Mouse (Mus musculus) liver (tissue): ENCODE measurements around the gene Tubgcp5.
A peak's percentile ranks its signal among the peaks of the same experiment; 100 is the strongest.
"Not testable (repeated sequence)": the region's sequence is repeated elsewhere in the genome, so short reads cannot be mapped to it uniquely, and the experiment has no call there.

Experiments used
- DNase-seq: peaks from one replicate; pipeline ENCODE4 v3.0.0-alpha.2; 2020; ENCODE audit warnings: mixed read lengths

The Tubgcp5 gene

GRCm38 (mm10) chr7:55793952-55794603 lies at the start of gene Tubgcp5:
Gene Tubgcp5, plus strand, starts transcription at chr7:55794154.
- DNase-seq = peak; percentile 98

DNA sequence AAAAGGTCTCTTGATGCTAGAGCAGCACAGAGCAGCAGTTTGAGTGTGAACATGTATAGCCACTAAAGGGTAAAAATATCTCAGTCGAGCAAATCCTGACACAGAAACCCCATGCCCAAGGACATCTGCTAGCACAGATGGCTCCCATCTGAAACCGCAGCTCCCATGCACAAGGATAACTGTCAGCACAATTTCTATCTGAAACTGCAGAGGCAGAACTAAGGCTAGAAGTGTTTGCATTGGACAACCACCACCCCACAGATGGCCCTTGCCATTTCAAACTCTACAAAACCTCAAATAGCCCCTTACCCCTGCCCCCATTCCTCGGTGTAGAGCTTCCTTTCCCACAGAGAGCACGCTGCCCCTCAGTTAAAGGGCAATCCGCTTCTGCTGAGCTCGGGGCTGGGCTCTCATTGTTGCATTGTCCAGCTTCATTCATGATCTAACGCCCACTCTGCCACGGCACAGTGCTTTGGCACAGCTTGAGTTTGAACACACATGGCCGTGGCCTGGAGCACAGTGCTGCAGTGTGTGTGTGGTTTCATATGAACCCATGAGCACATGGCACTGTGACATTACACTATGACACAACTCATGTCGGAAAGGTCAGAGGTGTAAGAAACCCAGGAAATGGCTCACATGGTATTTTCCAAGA lies 49.3 kb upstream of the Tubgcp5 start:
- DNase-seq = no peak

GRCm38 (mm10) chr7:55750841-55751240 lies 43.1 kb upstream of the Tubgcp5 start:
- no peak for DNase-seq

DNA sequence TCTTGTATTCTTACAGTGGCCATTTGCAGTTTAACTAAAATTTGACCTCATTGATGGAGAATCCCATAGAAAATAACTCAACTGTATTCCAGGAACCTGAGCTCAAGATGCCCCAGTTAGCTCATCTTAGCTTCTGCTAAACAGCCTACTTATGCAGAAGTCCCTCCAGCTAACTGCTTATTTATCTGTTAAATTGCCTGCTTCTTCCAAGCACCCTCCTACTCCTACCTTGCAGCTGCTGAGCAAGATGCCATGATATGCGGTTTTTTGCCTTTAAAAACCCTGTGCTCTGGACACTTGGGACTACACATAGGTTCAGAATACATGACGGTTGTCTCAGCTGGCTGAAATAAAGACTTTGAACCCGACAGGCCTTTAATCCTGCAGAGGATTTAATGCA lies 34.6 kb upstream of the Tubgcp5 start:
- DNase-seq = no peak

GRCm38 (mm10) chr7:55767926-55768325 lies 26.0 kb upstream of the Tubgcp5 start, which contains the start of gene Siglech:
Gene Siglech, plus strand, starts transcription at chr7:55768178.
- DNase-seq = no peak

GRCm38 (mm10) chr7:55780011-55780410 lies 13.9 kb upstream of the Tubgcp5 start:
- DNase-seq = no peak

- no peak for DNase-seq
These were observed 11.5 kb upstream of the Tubgcp5 start for GRCm38 (mm10) chr7:55782493-55782892.

GRCm38 (mm10) chr7:55784580-55784979 lies 9.4 kb upstream of the Tubgcp5 start:
- DNase-seq = peak; percentile 22

DNA sequence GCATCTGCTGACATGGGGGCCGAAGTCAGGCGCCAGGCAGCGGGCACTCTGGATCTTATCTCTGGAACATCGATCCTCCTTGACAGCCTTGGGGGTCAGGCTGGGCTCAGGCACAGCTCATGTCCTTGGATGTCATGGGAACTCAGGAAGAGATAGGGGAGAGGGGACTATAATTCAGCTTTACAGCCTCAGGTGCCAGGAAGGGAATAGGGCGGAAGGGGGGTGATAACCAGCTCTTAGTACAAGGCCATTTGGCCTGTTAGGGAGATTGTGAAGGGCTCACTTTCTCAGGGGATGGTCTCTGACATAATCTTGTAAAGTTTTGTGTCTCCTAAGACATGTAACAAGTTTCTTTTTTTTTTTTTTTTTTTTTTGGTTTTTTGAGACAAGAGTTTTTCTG lies 3.4 kb upstream of the Tubgcp5 start:
- not testable (repeated sequence) for DNase-seq

- no peak for DNase-seq
These were observed 1.7 kb upstream of the Tubgcp5 start for GRCm38 (mm10) chr7:55792280-55792679.

- no peak for DNase-seq
These were observed 560 bp upstream of the Tubgcp5 start for GRCm38 (mm10) chr7:55793236-55793951.

DNA sequence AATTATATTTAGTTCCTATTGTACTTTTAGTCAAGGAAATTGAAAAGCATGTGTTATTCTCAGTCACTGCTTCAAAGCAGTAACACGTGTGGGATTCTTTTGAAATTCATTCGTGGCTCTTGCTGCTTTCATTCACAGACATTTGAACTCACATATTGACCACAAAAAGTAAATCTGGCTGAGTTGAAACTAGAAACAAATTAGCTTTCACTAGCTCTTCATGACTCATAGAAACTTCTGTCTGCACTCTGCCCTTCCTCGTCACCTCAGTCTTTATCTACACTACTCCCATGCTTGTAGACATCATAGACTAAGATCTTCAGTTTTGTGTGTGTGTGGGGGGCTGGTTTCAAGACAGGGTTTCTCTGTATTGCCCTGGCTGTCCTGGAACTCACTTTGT lies 6.0 kb downstream of the Tubgcp5 start:
- DNase-seq = no peak

GRCm38 (mm10) chr7:55809967-55810366 lies 16.0 kb downstream of the Tubgcp5 start:
- no peak for DNase-seq

DNA sequence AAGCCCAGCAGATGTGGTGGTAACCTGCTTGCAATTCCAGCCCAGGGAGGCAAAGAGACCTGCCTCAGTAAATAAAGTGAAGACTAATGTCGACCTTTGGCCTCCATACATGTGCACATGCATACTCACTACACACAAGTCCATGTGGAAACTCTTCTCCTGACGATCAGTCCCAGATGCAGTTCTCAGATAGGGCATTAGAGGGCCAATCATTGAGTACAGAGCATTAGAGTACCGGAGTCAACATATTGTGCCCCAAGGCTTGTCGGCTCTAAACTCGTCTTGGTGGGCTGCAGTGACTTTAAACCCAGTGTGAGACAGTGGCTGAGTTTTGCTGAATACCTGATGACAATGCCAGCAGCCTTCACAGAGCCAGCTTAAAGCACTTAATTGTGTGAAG lies 30.5 kb downstream of the Tubgcp5 start:
- DNase-seq = no peak

- no peak for DNase-seq
These were observed 33.6 kb downstream of the Tubgcp5 start for GRCm38 (mm10) chr7:55827551-55827950.

DNA sequence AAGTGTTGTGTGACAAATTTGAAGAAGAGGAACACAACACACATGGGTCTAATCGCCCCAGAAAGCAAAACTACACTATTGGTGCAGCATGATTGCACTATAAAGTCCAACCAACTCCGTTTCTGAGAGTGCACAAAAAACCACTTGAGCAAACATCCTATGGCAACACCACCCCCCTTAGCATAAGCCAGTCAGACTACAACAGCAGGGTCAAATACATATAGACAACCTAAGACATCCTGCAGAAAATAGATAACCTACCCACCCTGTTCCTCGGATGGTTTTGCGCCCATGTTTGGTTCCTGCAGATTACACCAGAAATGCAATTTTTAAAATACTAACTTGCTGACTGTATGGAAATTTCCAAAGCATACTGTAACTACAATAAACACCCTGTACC lies 42.9 kb downstream of the Tubgcp5 start:
- DNase-seq = no peak

GRCm38 (mm10) chr7:55841445-55841844 lies 47.5 kb downstream of the Tubgcp5 start, which contains the start of gene Cyfip1:
Gene Cyfip1, plus strand, starts transcription at chr7:55841745.
- no peak for DNase-seq

DNA sequence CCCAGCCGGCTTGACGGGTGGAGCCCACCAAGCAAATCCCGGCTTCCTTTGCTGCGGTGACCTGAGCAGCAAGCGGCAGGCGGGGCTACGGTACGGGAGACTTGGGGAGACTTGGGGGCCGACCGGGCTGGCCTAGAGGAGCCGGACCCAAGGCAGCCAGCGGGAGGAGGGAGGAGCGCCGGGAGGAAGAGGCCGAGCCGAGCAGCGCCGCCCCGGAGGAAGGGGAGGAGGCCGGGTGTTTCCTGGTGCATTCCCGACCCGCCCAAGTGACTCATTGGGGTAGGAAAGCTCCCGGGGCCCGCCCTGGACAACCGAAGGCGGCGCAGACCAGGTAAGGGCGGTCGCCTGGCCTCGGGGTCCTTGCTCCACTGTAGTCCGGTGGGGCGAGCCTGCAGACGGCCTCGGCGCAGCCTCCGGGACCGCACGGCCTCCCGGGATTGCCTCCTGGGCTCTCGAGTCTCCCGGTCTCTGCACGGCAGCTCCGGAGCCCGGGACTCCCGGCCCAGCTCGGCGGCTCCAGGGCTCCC lies 48.1 kb downstream of the Tubgcp5 start:
- peak; percentile 89 for DNase-seq

DNA sequence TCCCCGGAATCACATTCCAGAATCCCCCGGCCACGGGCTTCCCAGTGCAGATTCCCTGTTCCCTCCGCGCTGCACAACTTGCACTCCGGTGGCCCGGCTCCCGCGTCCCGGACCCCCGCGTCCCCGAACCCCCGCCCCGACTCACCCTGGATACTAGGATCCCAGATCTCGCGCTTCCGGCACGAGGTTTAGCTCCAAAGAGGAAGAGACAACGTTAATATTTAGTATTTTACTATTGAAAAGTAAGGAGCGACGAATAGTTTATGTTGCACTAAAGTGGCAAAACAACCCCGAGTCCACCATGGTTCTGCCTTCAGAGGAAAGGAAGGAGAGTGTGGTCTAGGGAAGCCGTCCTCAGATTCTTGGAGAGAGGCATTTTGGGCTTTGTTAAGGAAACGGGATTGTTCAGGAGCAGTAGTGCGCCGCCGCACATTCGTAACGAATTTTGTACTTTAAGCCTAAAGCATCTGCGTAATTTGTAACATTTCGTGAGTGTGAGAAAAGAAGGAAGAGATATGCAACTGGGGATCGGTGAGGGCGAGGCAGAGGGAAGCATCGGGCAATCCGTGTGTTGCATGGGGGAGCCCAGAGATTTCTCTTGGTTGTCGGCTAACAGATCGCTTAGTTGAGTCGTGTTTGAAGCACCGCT lies 48.7 kb downstream of the Tubgcp5 start:
- peak; percentile 10 for DNase-seq

DNA sequence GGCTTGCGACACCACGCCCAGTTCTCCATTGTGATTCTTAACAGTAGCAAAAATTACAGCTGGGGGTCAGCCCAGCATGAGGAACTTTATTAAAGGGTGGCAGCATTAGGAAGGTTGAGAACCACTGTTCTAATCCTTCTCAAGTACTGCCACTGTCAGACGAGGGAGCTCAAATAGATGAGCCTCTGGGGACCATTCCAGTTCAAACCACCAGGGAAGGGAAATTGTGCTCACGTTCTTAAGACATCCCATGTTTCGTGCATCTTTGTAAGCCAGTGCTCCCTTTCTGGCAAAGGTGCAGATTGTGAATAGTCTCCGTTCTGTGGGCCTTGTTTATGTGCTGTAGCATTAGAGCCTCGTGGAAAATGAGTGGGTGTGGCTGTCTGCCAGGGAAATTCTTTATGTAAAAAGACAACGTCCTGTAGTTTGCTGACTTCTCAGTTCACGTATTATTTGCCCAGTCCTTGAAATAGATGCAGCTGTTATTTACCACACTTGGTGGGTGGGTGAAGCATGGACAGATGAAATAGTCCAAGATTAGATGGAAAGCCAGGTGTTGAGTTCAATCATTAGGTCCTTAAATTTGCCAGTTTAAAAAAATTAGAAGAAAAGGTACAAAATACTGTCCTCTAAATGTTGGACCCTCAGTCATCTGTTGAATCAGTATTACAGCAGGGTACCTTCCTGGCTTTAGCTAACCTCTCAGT lies 52.8 kb downstream of the Tubgcp5 start:
- no peak for DNase-seq

- DNase-seq = no peak
These were observed 56.1 kb downstream of the Tubgcp5 start for GRCm38 (mm10) chr7:55849948-55850571.

GRCm38 (mm10) chr7:55852787-55853186 lies 58.8 kb downstream of the Tubgcp5 start:
- DNase-seq = no peak
